Mouse (Mus musculus) brain, embryonic 18.5 days (tissue): ENCODE data around the gene Tmem18.

ENCODE experiments used
- DNase-seq: peaks from one replicate; pipeline ENCODE4 v3.0.0-alpha.2; 2012; ENCODE audit warnings: low read depth, low spot score

Gene Tmem18

GRCm38 (mm10) chr12:30584356-30584740, at the start of gene Tmem18:
TSS of gene Tmem18 (plus strand) at chr12:30584426.
- peak; percentile 72 for DNase-seq

GRCm38 (mm10) chr12:30557349-30557748, 26.9 kb upstream of the Tmem18 start:
- DNase-seq, result no peak

GRCm38 (mm10) chr12:30561411-30561810, 22.8 kb upstream of the Tmem18 start:
- no peak for DNase-seq

DNA sequence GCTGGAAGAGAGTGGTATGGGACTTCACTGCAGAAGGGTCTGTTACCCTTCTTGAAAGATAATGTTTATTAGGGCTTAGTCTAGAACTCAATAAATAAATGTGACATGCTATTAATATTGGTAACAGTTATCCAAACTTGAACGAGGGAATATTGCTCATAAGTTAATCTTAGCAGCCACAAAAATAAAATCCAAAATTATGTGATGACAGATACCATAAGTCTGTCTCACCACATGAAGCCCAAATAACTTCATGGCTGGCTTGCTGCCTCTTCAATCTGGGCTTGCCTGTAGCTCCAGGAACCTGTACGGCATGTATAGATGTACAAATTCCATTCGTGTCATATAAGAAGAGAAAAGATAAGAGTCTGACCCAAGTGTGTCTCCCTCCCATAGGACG, 12.2 kb upstream of the Tmem18 start:
- DNase-seq, result no peak

- no peak for DNase-seq
These were observed 8.3 kb upstream of the Tmem18 start for GRCm38 (mm10) chr12:30575952-30576351.

DNA sequence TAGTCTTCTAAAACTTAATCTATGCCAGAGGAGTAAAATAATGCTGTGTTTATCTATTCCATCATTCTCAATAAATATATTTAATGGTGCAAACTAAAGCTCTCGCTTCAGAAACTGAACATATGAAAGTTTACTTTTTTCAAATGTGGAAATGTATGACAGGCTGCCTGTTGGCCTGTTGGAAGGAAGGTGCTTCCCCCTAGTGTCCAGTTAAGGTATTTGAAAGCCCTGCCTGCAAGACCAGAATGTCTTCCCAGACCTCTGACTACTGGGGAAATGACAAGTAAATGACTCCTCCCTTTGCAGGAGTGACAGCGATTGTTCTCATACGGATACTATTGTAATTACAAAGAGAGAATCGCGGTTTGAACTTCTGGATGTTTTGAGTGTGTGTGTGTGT, 6.2 kb upstream of the Tmem18 start:
- DNase-seq, result peak; percentile 54

- no peak for DNase-seq
These were observed 2.9 kb upstream of the Tmem18 start for GRCm38 (mm10) chr12:30581277-30581676.

- no peak for DNase-seq
These were observed 455 bp upstream of the Tmem18 start for GRCm38 (mm10) chr12:30583586-30584355.

GRCm38 (mm10) chr12:30584863-30585262, 637 bp downstream of the Tmem18 start:
- no peak for DNase-seq

DNA sequence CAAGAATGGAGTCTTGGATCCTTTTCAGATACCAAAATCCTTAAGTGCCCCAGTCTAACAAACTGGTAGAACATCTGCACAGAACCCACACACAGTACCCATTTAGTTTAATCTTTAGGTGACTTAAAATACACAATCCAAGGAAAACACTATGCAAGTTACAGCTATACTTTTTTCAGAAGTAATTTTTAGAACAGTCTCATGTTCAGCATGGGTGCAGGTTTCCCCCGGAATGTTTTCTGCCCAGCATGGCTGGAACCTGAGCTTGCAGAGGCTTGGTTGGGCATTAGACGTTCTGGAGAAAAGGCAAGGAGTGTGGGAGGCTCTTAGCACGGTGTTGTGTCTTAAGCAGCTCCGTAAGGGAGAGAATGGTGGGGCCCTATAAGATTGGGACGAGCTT, 7.6 kb downstream of the Tmem18 start:
- DNase-seq, result no peak

- peak; percentile 51 for DNase-seq
These were observed 12.7 kb downstream of the Tmem18 start for GRCm38 (mm10) chr12:30596818-30597407.

GRCm38 (mm10) chr12:30598955-30599354, 14.7 kb downstream of the Tmem18 start:
- DNase-seq, result no peak

DNA sequence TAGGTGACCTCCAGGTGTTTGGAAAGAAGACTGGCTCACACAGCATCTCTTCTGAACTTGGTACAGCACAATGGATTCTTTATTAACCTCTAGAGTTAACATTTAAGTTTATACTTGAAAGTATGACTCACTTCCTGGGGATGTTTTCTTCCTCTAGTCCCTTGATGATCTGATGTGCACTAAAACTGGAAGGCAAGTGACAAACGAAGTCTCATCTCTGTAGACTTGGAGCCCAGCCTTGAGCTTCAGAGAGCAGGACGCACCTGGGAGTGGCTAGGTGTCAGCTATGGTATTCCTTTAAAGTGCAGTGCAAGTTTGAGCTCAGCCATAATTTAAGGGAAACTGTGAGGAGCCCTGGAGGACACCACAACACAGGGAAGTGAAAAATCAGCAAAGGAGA, 15.2 kb downstream of the Tmem18 start:
- DNase-seq, result no peak

- no peak for DNase-seq
These were observed 15.8 kb downstream of the Tmem18 start for GRCm38 (mm10) chr12:30599997-30600396.

DNA sequence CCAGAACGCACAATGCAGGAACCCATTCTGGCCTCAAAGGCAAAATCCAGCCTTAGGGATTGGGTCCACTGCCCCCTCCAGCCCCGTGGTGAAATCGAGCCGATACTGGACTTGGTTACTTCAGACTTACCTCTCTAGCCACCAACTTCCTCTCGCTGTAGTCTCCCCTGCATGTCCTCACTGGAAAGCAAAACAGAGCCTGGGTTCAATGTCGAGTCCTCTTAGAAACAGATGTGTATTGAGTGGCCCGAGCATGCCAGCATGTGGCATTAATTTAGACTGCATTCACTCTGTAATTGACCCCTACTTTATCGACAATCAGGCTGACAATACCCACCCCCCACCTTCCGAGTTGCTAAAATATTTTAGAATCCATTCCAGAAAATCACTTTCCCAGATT, 19.8 kb downstream of the Tmem18 start:
- DNase-seq, result no peak

DNA sequence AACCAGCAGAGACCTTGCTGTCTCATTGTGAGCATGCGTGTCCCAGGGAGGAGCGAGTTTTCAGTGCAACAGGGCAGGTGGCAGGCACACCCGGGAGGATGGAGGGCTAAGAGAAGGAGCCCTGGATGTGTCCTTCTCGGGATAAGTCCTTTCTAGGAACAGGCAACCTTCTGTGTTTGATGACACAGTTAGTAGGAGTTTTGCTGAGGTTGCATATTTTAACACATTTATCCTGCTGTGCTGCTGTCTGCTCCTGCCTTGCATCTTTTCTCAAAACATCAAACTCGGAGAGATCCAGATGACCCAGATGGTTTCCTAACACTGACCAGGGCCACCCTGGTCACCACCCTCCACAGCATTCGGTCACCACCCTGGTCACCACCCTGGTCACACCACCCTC, 20.6 kb downstream of the Tmem18 start:
- no peak for DNase-seq

DNA sequence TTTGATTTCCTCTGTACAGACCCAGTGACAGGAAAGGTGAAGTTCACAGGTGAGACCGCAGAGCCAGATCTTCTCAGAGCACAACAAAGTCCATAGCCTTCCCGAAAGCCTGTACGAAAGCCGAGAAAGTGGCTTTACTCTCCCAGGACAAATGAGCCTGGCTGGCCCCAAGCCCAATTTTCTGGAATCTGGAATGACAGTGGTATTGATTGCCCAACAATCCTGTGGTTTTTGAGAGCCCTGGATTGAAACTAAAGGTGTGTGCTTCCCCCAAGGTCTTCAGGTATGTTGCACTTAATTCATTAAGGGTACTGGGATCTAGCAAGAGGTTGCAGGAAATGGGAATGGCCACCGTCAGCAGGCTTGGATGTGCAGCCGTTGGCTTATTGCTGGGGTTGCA, 21.7 kb downstream of the Tmem18 start:
- DNase-seq, result no peak

- no peak for DNase-seq
These were observed 22.5 kb downstream of the Tmem18 start for GRCm38 (mm10) chr12:30606743-30607142.

GRCm38 (mm10) chr12:30618425-30618824, 34.2 kb downstream of the Tmem18 start:
- no peak for DNase-seq

DNA sequence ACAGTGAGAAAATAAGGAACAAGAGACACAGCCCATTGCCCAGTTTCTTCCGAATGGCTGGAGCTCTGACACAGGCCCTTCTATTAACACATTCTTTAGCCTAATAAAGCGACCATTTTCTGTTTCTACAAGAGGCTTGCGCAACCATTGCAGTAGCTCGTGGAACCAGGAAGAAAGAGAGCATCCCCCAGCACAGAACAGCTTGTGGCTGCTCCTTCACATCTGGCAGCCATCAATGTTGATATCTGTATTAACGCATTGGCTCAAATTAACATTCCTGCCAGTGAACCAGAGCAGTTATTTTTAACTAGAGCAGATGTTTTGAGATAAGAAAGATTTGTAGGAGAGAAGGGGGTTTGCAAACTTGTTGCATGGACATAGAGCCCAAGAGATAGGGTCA, 44.2 kb downstream of the Tmem18 start:
- no peak for DNase-seq

DNA sequence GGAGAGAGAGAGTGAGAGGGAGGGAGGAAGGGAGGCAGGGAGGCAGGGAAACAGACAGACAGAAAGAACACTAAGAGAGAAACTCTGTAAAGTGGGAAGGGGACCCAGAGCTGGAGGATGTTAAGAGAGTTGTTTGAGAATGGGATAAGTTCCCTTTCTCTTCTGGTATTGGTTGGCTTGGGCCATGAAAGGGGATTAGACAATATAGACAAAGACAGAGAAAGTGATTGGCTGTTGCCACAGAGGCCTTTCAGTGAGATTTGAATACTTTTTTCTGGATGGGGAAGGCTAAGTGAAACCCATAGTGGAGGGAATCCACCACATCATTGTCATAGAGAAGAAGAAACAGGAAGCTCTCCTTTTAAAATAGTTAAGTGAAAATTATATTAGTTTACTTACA, 50.3 kb downstream of the Tmem18 start:
- DNase-seq, result no peak
